Comparison of ENCODE assay signal across 32 mouse cellular contexts in the genomic region with DNA sequence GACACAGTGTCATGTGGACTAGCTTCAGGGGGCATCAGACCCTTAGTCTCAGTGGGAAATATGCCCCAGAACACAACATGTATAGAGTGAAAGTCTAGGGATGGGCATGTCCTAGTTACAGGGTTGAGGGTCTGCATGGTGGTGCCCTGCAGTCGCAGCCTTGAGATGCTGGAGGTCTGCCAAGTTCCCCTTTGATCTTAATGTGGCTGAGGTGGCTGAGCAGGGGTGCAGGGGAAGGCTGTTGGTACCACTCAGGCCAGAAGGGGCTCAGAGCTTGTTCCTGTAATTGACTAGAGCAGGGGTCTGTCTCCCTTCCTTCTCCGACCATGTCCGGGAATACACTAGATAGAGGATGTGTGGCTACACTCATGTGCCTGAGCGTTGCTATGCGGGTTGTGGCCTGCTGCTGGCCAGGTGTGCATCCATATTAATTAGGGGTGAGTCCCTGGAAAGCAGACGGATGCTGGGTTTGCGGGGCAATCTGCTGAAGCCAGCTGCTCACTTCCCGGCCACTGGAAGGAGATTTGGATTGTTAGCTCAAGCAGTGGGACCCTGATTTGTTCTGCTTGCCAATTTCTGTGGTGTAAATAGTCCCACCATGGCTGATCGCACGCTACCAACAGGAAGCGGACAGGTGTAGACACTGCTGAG. TPM values are rescaled to one million over a fixed set of nuclear protein-coding genes. Genes with fewer than 3 reads are reported as not detected.
A peak's percentile ranks its signal among the peaks of the same experiment; 100 is the strongest.
DNase-seq lines count a peak whose midpoint lies in the region; ATAC-seq and TF ChIP-seq lines count a peak whose summit lies in the region.
"Had no signal": no experiment of that assay in that cellular context is flagged by ENCODE, and none has a peak within 500 bp of the region (broad histone marks: within the 10 kb centered on the region; RNA-seq: fewer than 3 reads in every experiment).

No protein-coding gene starts in this region.

- H3K9me3 ChIP-seq in hindbrain, embryonic 13.5 days: no peaks in the 10 kb centered on the region
- peaks cover 5% of the 10 kb centered on the region; the same call in 1 of the 2 replicates for H3K9me3 ChIP-seq in hindbrain, embryonic 14.5 days (ENCODE audit: control insufficient read depth, low read length)
- no peaks in the 10 kb centered on the region for H3K9me3 ChIP-seq in stomach, embryonic 16.5 days (replicated peaks; ENCODE audit: control insufficient read depth, low read length)
- no peaks in the 10 kb centered on the region for H3K9me3 ChIP-seq in stomach, postnatal 0 days (ENCODE audit: control insufficient read depth, low read length)
- no peaks in the 10 kb centered on the region for H3K9me3 ChIP-seq in kidney, embryonic 15.5 days (replicated peaks)
- H3K9me3 ChIP-seq: embryonic facial prominence, embryonic 13.5 days; forebrain, embryonic 12.5 days; hindbrain, embryonic 15.5 days; limb, embryonic 13.5 days; liver, embryonic 13.5 days had no signal

- peak; percentile 15 to 35 for DNase-seq in adrenal gland, adult (ENCODE audit: inconsistent age in 2 of 2, low spot score in 1 of 2)
- DNase-seq in adrenal gland, postnatal 4 days (ENCODE audit: low spot score in 2 of 2): no peak
- no peak for DNase-seq in hindbrain, embryonic 14.5 days (ENCODE audit: low spot score)
- DNase-seq in stomach, postnatal 0 days (ENCODE audit: low spot score): no peak
- no peak for DNase-seq in embryo, embryonic 11 days
- DNase-seq: cerebellum, adult 11 months; cerebellum, postnatal 14 days; kidney, adult 9 months; kidney, postnatal 4 days; layer of hippocampus, adult 9-11 months; liver, embryonic 13.5 days; lung, adult 2 months; right cerebral cortex, postnatal 25 days; spleen, adult 18-20 months; thymus, postnatal 14 days had no signal

- peak overlapping the region; percentile 15; the same call in 1 of the 2 replicates for H3K27ac ChIP-seq in hindbrain, embryonic 13.5 days
- H3K27ac ChIP-seq in hindbrain, embryonic 14.5 days: no peak overlapping the region
- no peak overlapping the region for H3K27ac ChIP-seq in stomach, embryonic 16.5 days (ENCODE audit: low read length)
- H3K27ac ChIP-seq in stomach, postnatal 0 days (replicated peaks): no peak overlapping the region
- no peak overlapping the region for H3K27ac ChIP-seq in kidney, embryonic 15.5 days
- H3K27ac ChIP-seq: embryonic facial prominence, embryonic 13.5 days; forebrain, embryonic 12.5 days; heart, embryonic 13.5 days; hindbrain, embryonic 15.5 days; limb, embryonic 13.5 days; liver, embryonic 13.5 days had no signal

- no peak for ATAC-seq in hindbrain, embryonic 13.5 days (ENCODE audit: low FRiP score)
- no peak for ATAC-seq in hindbrain, embryonic 14.5 days (ENCODE audit: low FRiP score)
- ATAC-seq in stomach, embryonic 16.5 days (ENCODE audit: insufficient read depth, low FRiP score): 0 out of 2 replicates have a peak, but pooled peaks have one; percentile 25
- no peak for ATAC-seq in stomach, postnatal 0 days (ENCODE audit: low FRiP score, low TSS enrichment)
- no peak for ATAC-seq in kidney, embryonic 15.5 days (replicated peaks; ENCODE audit: low FRiP score)
- ATAC-seq: intestine, embryonic 16.5 days had no signal

- H3K4me2 ChIP-seq in hindbrain, embryonic 13.5 days: no peak overlapping the region
- H3K4me2 ChIP-seq in hindbrain, embryonic 14.5 days (replicated peaks): no peak overlapping the region
- H3K4me2 ChIP-seq in stomach, embryonic 16.5 days (ENCODE audit: low read depth, low read length): no peak overlapping the region
- H3K4me2 ChIP-seq in stomach, postnatal 0 days (replicated peaks; ENCODE audit: low read depth): no peak overlapping the region
- no peak overlapping the region for H3K4me2 ChIP-seq in kidney, embryonic 15.5 days
- H3K4me2 ChIP-seq: embryonic facial prominence, embryonic 13.5 days; forebrain, embryonic 12.5 days; heart, embryonic 13.5 days; hindbrain, embryonic 15.5 days; limb, embryonic 13.5 days; liver, embryonic 13.5 days had no signal

- peaks cover 5% of the 10 kb centered on the region; the same call in 1 of the 2 replicates for H3K4me1 ChIP-seq in hindbrain, embryonic 13.5 days (replicated peaks)
- no peaks in the 10 kb centered on the region for H3K4me1 ChIP-seq in hindbrain, embryonic 14.5 days (replicated peaks; ENCODE audit: control insufficient read depth, insufficient read depth, low read length)
- no peaks in the 10 kb centered on the region for H3K4me1 ChIP-seq in stomach, embryonic 16.5 days (ENCODE audit: control insufficient read depth, insufficient read depth, low read length)
- no peaks in the 10 kb centered on the region for H3K4me1 ChIP-seq in stomach, postnatal 0 days (replicated peaks; ENCODE audit: control insufficient read depth, insufficient read depth)
- H3K4me1 ChIP-seq in kidney, embryonic 15.5 days: no peaks in the 10 kb centered on the region
- H3K4me1 ChIP-seq: embryonic facial prominence, embryonic 13.5 days; hindbrain, embryonic 15.5 days; liver, embryonic 13.5 days had no signal

- WGBS in hindbrain, embryonic 13.5 days: 50% methylated on average over 11 of the region's 11 CpGs
- WGBS in hindbrain, embryonic 14.5 days: 48% methylated on average over 11 of the region's 11 CpGs
- 64% methylated on average over 11 of the region's 11 CpGs for WGBS in stomach, embryonic 16.5 days
- 72% methylated on average over 11 of the region's 11 CpGs for WGBS in stomach, postnatal 0 days
- 72% methylated on average over 11 of the region's 11 CpGs for WGBS in kidney, embryonic 15.5 days

- H3K36me3 ChIP-seq in hindbrain, embryonic 13.5 days: no peaks in the 10 kb centered on the region
- H3K36me3 ChIP-seq in hindbrain, embryonic 14.5 days (replicated peaks; ENCODE audit: control insufficient read depth, insufficient read depth): no peaks in the 10 kb centered on the region
- H3K36me3 ChIP-seq in stomach, embryonic 16.5 days (ENCODE audit: control insufficient read depth, insufficient read depth, low read length): no peaks in the 10 kb centered on the region
- H3K36me3 ChIP-seq in stomach, postnatal 0 days (ENCODE audit: control insufficient read depth, insufficient read depth, low read length): no peaks in the 10 kb centered on the region
- no peaks in the 10 kb centered on the region for H3K36me3 ChIP-seq in kidney, embryonic 15.5 days
- H3K36me3 ChIP-seq: embryonic facial prominence, embryonic 13.5 days; forebrain, embryonic 12.5 days; heart, embryonic 13.5 days; hindbrain, embryonic 15.5 days; limb, embryonic 13.5 days; liver, embryonic 13.5 days had no signal

- no peak overlapping the region for H3K4me3 ChIP-seq in hindbrain, embryonic 13.5 days
- no peak overlapping the region for H3K4me3 ChIP-seq in hindbrain, embryonic 14.5 days (replicated peaks; ENCODE audit: low read length)
- no peak overlapping the region for H3K4me3 ChIP-seq in stomach, embryonic 16.5 days (replicated peaks; ENCODE audit: low read length)
- no peak overlapping the region for H3K4me3 ChIP-seq in stomach, postnatal 0 days (ENCODE audit: low read depth, low read length)
- no peak overlapping the region for H3K4me3 ChIP-seq in kidney, embryonic 15.5 days (replicated peaks)
- H3K4me3 ChIP-seq: embryonic facial prominence, embryonic 13.5 days; erythroblast, embryonic 14.5 days; forebrain, embryonic 12.5 days; heart, embryonic 13.5 days; hindbrain, embryonic 15.5 days; limb, embryonic 13.5 days; liver, embryonic 13.5 days had no signal

- H3K9ac ChIP-seq in hindbrain, embryonic 13.5 days: no peak overlapping the region
- H3K9ac ChIP-seq in hindbrain, embryonic 14.5 days: no peak overlapping the region
- H3K9ac ChIP-seq in stomach, embryonic 16.5 days (ENCODE audit: low read length): no peak overlapping the region
- H3K9ac ChIP-seq in stomach, postnatal 0 days (ENCODE audit: low read length): no peak overlapping the region
- no peak overlapping the region for H3K9ac ChIP-seq in kidney, embryonic 15.5 days
- H3K9ac ChIP-seq: embryonic facial prominence, embryonic 13.5 days; forebrain, embryonic 12.5 days; heart, embryonic 13.5 days; hindbrain, embryonic 15.5 days; limb, embryonic 13.5 days; liver, embryonic 13.5 days had no signal

- H3K27me3 ChIP-seq in hindbrain, embryonic 13.5 days: no peaks in the 10 kb centered on the region
- H3K27me3 ChIP-seq in hindbrain, embryonic 14.5 days (ENCODE audit: control insufficient read depth, insufficient read depth, low read length): no peaks in the 10 kb centered on the region
- H3K27me3 ChIP-seq in stomach, embryonic 16.5 days (ENCODE audit: control insufficient read depth, insufficient read depth, low read length): no peaks in the 10 kb centered on the region
- no peaks in the 10 kb centered on the region for H3K27me3 ChIP-seq in stomach, postnatal 0 days (ENCODE audit: control insufficient read depth, insufficient read depth, low read length)
- H3K27me3 ChIP-seq in kidney, embryonic 15.5 days: no peaks in the 10 kb centered on the region
- H3K27me3 ChIP-seq: embryonic facial prominence, embryonic 13.5 days; forebrain, embryonic 12.5 days; heart, embryonic 13.5 days; hindbrain, embryonic 15.5 days; limb, embryonic 13.5 days; liver, embryonic 13.5 days had no signal

- no peak for TF ChIP-seq EP300 in stomach, postnatal 0 days (optimal IDR thresholded peaks at IDR 0.05)

- TF ChIP-seq CTCF in stomach, postnatal 0 days (IDR thresholded peaks at IDR 0.05; ENCODE audit: low read depth): no peak

RNA-seq across cellular contexts. Expression of gene 4931429L15Rik, which starts 41.8 kb away (rescaled TPM):
- not detected for total RNA-seq in adrenal gland, postnatal 4 days (2021)
- not detected in 2 replicates for polyA plus RNA-seq in hindbrain, embryonic 13.5 days (2015; fragmentation: Nextera tagmentation; extraction: Ambion mirVana)
- not detected in 2 replicates for polyA plus RNA-seq in hindbrain, embryonic 14.5 days (2014; fragmentation: Nextera tagmentation; extraction: Ambion mirVana)
- not detected in 2 replicates for polyA plus RNA-seq in stomach, embryonic 16.5 days (2015; fragmentation: Nextera tagmentation; extraction: Ambion mirVana)
- polyA plus RNA-seq in stomach, postnatal 0 days (2015; fragmentation: Nextera tagmentation; extraction: Ambion mirVana): not detected in 2 replicates
- not detected in 2 replicates for polyA plus RNA-seq in kidney, embryonic 15.5 days (2015; fragmentation: Nextera tagmentation; extraction: Ambion mirVana)
- total RNA-seq: gastrocnemius, adult 8-10 months; heart, postnatal 25 days; left cerebral cortex, adult 18-20 months; left cerebral cortex, postnatal 25 days; megakaryocyte-erythroid progenitor cell, adult 5-6 weeks had no signal
- polyA plus RNA-seq: embryonic facial prominence, embryonic 13.5 days; erythroblast, embryonic 14.5 days; forebrain, embryonic 12.5 days; gonadal fat pad, adult 2 months; heart, embryonic 13.5 days; limb, embryonic 13.5 days; liver, embryonic 13.5 days; lung, adult 2 months; neural tube, embryonic 11.5 days had no signal

Comparison
In these comparisons a context has a peak if more than half of its experiments do, and no peak if none do; other contexts are left out.
1. DNase-seq: peak in adrenal gland, adult (2 of 2); none in adrenal gland, postnatal 4 days (0 of 2), hindbrain, embryonic 14.5 days (single experiment), stomach, postnatal 0 days (single experiment) and embryo, embryonic 11 days (single experiment).